Mouse (Mus musculus): ENCODE results near the gene Arhgap31. TPM values are rescaled to one million over a fixed set of nuclear protein-coding genes. Genes with fewer than 3 reads are reported as not detected.

The Arhgap31 gene
- total RNA-seq, 2 experiments from 2014 or later: 39.6 to 40.8 TPM

Other genes starting within 250 kb of the Arhgap31 start
- gene Timmdc1, start 190.6 kb downstream of the Arhgap31 start, total RNA-seq (2021): 10 to 100 TPM; 67.1 to 68.3 TPM
- gene Poglut1, start 163.0 kb downstream of the Arhgap31 start, total RNA-seq (2021): 10 to 100 TPM; 10.5 to 13.2 TPM
- gene Tmem39a, start 154.6 kb downstream of the Arhgap31 start, total RNA-seq (2021): 10 to 100 TPM; 19.1 to 23.9 TPM
- 10 to 100 TPM; 10.3 to 16.1 TPM for gene B4galt4, start 29.0 kb upstream of the Arhgap31 start, total RNA-seq (2021)
- 1 to 10 TPM; 2.5 to 6.2 TPM for gene Upk1b, start 87.1 kb upstream of the Arhgap31 start, total RNA-seq (2021)
- gene 4930435E12Rik, start 115.5 kb upstream of the Arhgap31 start, total RNA-seq (2021): not detected
- gene Igsf11, start 179.4 kb upstream of the Arhgap31 start, total RNA-seq (2021): under 1 TPM; 0.37 to 0.51 TPM

Data from heart, adult 18-20 months (tissue).